Mouse (Mus musculus) hindbrain, embryonic 10.5 days (tissue): ENCODE data around the gene Cdkn2d. TPM values are rescaled to one million over a fixed set of nuclear protein-coding genes. Genes with fewer than 3 reads are reported as not detected.

Source experiments
- DNase-seq: peaks from one replicate; pipeline ENCODE4 v3.0.0-alpha.2; 2017; ENCODE audit warnings: low spot score
- H3K27ac ChIP-seq: fragments of 300-500 bp; sonication (generic); 2 replicates; pipeline ENCODE4 v1.5.1; 2016; ENCODE audit warnings: mild to moderate bottlenecking, moderate library complexity
- H3K27me3 ChIP-seq: fragments of 300-500 bp; sonication (generic); 2 replicates; pipeline ENCODE4 v1.6.1; 2016; ENCODE audit warnings: mild to moderate bottlenecking; ENCODE audit not compliant: poor library complexity, insufficient read depth, severe bottlenecking
- H3K36me3 ChIP-seq: fragments of 300-500 bp; sonication (generic); 2 replicates; pipeline ENCODE4 v1.6.1; 2016; ENCODE audit warnings: mild to moderate bottlenecking, moderate library complexity
- H3K4me1 ChIP-seq: fragments of 300-500 bp; sonication (generic); replicated peaks from 2 replicates; pipeline ENCODE4 v1.6.1; 2016; ENCODE audit warnings: mild to moderate bottlenecking
- H3K4me3 ChIP-seq: fragments of 300-500 bp; sonication (generic); 2 replicates; pipeline ENCODE4 v1.5.1; 2016; ENCODE audit warnings: mild to moderate bottlenecking, moderate library complexity
- H3K9me3 ChIP-seq: fragments of 300-500 bp; sonication (generic); 2 replicates; pipeline ENCODE4 v1.6.1; 2016; ENCODE audit warnings: mild to moderate bottlenecking, moderate library complexity
- WGBS: fragments of 180-500 bp; shearing (Covaris S2); methylation state at CpG from one replicate; pipeline ENCODE4 v1.1.7; 2016; 5-methylcytosine and 5-hydroxymethylcytosine counted together
- polyA plus RNA-seq: library from polyadenylated mRNA; unstranded; fragments of >200 nt; fragmentation: Nextera tagmentation; extraction: Ambion mirVana; gene quantifications from 2 replicates; pipeline ENCODE4 v1.2.1, GENCODE M21; 2016

The Cdkn2d gene
- 58.4 and 73.5 TPM in 2 replicates for polyA plus RNA-seq

DNA sequence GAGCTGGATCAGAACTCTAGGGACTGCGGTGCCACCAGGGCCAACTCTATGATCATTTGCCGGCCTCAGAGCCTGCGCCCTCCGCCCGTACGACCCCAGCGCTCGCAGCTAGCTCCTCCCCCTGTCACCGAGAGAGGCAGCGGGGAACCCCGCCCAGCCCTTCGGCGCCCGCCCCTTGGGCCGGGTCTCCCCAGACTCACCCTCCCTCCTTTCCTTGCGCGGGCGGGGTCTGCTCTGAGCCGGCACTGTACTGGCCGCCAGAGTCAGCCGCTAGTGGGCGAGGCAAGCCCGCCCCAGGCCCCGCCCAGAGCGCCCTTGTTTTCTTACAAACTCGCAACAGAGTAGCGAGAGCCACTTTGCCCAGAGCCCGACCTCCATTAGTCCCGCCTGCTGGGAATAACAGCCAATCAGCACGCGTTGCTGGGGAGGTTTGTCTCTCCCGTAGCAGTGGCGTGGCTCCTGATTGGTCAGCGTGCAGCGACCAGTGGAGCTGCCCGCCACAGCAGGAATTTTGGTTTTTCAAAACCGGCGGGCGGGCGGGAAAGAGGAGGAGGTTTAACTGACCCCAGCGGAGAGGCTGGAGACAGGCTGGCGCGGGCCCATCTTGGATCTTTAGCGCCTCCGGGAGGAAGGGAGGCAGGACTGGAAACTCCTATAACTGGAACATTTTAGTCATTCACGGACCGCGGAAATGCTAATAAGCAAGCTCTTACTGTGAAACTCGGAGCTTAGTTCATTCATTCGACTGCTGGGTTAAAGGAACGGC lies at the start of gene Cdkn2d:
Gene Cdkn2d (minus strand): TSS at position 386 of the 766 bp plus-strand sequence.
- H3K27ac ChIP-seq: peak within 1 kb of the TSS; percentile 91
- no peaks in the 10 kb centered on the region for H3K27me3 ChIP-seq
- H3K4me3 ChIP-seq: peak within 1 kb of the TSS; percentile 88
- no peaks in the 10 kb centered on the region for H3K9me3 ChIP-seq
- peaks cover 41% of the 10 kb centered on the region for H3K4me1 ChIP-seq
- DNase-seq: peak; percentile 100
- under 1% methylated on average over 51 of the region's 51 CpGs for WGBS
- 0 out of 2 replicates have a peak, but pooled peaks cover 7% of the 10 kb centered on the region for H3K36me3 ChIP-seq

DNA sequence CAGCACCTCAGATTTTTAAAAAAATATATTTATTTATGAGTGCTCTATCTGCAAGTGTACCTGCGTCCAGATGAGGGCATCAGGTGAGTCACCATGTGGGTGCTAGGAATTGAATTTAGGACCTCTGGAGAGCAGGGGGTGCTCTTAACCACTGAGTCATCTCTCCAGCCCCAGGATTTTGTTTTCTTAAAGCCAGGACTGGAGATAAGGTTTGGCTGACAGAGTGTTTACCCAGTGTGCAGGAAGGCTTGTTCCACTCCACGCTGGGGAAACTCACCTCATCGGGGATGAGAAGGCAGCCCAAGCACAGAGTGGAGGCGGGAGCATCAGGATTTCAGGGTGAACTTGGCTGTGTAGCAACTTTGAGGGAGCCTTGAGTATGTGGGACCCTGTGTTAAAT lies 49.2 kb upstream of the Cdkn2d start:
- H3K4me1 ChIP-seq: peaks cover 8% of the 10 kb centered on the region
- no peak for DNase-seq
- H3K4me3 ChIP-seq: no peak overlapping the region
- peaks cover 52% of the 10 kb centered on the region for H3K36me3 ChIP-seq
- H3K9me3 ChIP-seq: no peaks in the 10 kb centered on the region
- WGBS: 87% methylated on average over 4 of the region's 4 CpGs
- H3K27me3 ChIP-seq: peaks cover 2% of the 10 kb centered on the region; the same call in 1 of the 2 replicates
- H3K27ac ChIP-seq: no peak overlapping the region

- peak overlapping the region; percentile 64 for H3K27ac ChIP-seq
- WGBS: 16% methylated on average over 20 of the region's 20 CpGs
Measured at GRCm38 (mm10) chr9:21337652-21338051, 46.4 kb upstream of the Cdkn2d start.

DNA sequence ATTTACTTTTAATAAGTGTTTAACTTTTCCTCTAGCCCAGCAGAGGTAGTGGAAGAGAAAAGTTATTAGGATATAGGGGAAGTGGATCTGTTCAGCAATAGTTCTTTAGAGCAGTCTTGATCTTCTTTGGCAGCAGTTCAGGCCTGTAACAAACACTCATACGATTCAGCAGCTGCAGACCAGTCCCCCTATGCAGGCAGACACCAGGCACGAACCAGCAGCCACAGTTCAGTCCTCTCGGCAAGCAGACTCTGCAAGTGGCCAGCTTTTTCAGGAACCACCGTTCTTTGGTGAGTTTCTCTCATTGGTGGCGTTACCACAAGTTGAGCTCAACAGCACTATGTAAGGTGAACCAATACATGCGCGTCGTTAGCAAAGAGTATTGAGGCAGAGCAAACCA lies 45.3 kb upstream of the Cdkn2d start:
- peaks cover 26% of the 10 kb centered on the region for H3K4me1 ChIP-seq
- no peak overlapping the region for H3K27ac ChIP-seq
- peaks cover 17% of the 10 kb centered on the region for H3K36me3 ChIP-seq
- no peaks in the 10 kb centered on the region for H3K9me3 ChIP-seq
- no peak overlapping the region for H3K4me3 ChIP-seq
- 88% methylated on average over 8 of the region's 8 CpGs for WGBS
- DNase-seq: no peak
- H3K27me3 ChIP-seq: peaks cover 2% of the 10 kb centered on the region; the same call in 1 of the 2 replicates

More at GRCm38 (mm10) chr9:21337652-21338051, 46.4 kb upstream of the Cdkn2d start:
- Histone ChIP-seq H3K27me3 (peaks cover 2% of the 10 kb centered on the region; the same call in 1 of the 2 replicates), H3K36me3 (peaks cover 28% of the 10 kb centered on the region), H3K9me3 (no peaks in the 10 kb centered on the region), H3K4me3 (peak overlapping the region; percentile 32; the same call in 1 of the 2 replicates), H3K4me1 (peaks cover 16% of the 10 kb centered on the region)
- DNase-seq: no peak

- peaks cover 12% of the 10 kb centered on the region for H3K36me3 ChIP-seq
- peaks cover 28% of the 10 kb centered on the region for H3K4me1 ChIP-seq
- WGBS: 83% methylated on average over 4 of the region's 4 CpGs
- DNase-seq: no peak
- no peak overlapping the region for H3K4me3 ChIP-seq
- H3K9me3 ChIP-seq: no peaks in the 10 kb centered on the region
- no peak overlapping the region for H3K27ac ChIP-seq
- peaks cover 2% of the 10 kb centered on the region; the same call in 1 of the 2 replicates for H3K27me3 ChIP-seq
Measured at GRCm38 (mm10) chr9:21335391-21335790, 44.2 kb upstream of the Cdkn2d start.

DNA sequence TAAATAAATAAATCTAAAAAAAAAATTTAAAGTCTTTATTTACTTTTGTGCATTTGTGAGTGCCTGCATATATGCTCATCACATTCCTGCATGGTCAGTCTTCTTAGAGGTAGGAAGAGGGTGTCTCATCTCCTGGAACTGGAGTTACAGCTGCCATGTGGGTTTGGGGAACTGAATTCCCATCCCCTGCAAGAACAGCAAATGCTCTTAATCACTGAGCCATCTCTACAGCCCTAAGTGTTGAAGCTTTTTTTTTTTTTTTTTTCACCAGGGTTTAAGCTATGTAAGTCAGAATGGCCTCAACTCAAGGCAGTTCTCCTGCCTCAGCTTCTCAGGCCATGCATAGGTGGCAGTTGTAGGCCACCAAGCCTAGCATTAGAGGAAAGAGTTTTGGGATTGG lies 43.5 kb upstream of the Cdkn2d start:
- Histone ChIP-seq H3K9me3 (no peaks in the 10 kb centered on the region), H3K4me1 (peaks cover 30% of the 10 kb centered on the region), H3K4me3 (no peak overlapping the region), H3K27ac (no peak overlapping the region), H3K36me3 (peaks cover 8% of the 10 kb centered on the region), H3K27me3 (peaks cover 2% of the 10 kb centered on the region; the same call in 1 of the 2 replicates)
- DNase-seq: no peak

DNA sequence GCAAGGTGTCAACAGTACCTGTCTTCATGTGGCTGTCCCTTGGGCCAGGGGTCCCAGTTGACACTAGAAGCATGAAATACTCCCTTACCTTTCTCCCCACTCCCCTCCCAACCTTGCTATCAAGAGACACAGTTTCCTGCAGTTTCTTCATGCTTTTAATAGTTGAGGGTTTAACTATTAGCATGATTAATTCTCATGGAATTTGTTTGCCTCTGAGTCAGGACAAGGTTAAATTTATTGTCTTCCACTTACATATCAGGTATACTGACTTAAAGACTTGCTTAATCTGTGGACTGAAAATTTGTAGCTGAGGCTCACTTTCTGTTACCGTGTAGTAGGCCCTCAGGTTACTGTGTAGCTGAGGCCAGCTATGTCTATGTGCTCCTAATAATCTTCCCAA lies 42.3 kb upstream of the Cdkn2d start:
- Histone ChIP-seq H3K4me1 (peaks cover 31% of the 10 kb centered on the region), H3K36me3 (peaks cover 7% of the 10 kb centered on the region; the same call in 1 of the 2 replicates), H3K4me3 (no peak overlapping the region), H3K27ac (0 out of 2 replicates have a peak overlapping the region, but pooled peaks have one; percentile 50), H3K27me3 (peaks cover 2% of the 10 kb centered on the region; the same call in 1 of the 2 replicates), H3K9me3 (no peaks in the 10 kb centered on the region)
- DNase-seq: no peak
- WGBS: 95% methylated on average over 1 of the region's 1 CpGs

DNA sequence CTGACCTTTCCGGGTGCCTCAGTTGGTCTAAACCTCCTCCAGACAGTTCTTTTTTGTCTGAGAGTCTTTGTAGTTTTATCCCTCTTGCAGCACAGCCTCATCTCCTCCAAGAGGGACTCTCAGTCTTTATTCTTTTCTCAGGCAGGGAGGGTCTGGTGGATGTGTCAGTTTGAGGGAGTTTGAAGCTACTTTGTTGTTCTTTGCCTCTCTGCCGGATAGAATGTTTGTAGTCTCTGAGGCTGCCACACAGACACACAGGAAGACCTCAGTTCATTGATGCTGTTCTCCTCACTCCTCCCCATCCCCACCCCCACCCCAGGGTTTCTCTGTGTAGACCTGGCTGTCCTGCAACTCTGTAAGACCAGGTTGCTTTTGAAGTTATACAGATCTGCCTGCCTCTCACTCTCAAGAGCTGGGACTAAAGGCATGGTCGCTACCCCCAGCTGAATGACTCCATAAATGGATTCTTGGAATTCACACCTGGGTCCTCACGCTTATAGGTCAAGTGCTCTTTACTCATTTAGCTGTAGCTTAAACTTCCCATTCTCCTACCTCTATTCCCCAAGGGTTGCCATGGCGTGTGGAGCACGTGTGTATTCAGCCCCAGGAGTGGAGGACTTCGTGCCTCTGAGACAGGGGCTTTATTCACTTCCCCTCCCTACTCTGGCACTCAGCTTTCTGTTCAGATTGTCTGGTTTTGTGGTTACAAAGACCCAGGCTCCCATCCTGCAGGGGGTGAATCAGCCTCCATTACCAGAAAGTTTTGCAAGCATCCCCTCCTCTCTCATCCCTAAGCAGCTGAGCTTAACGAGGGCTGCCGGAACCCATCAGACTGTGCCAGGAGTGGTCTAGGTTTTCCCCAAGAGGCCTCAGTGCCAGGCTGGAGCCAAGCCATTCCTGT lies 41.2 kb upstream of the Cdkn2d start:
- H3K9me3 ChIP-seq: no peaks in the 10 kb centered on the region
- H3K4me3 ChIP-seq: no peak overlapping the region
- H3K27me3 ChIP-seq: peaks cover under 1% of the 10 kb centered on the region; the same call in 1 of the 2 replicates
- no peak for DNase-seq
- 37% methylated on average over 9 of the region's 9 CpGs for WGBS
- peaks cover 25% of the 10 kb centered on the region for H3K4me1 ChIP-seq
- H3K36me3 ChIP-seq: peaks cover 7% of the 10 kb centered on the region; the same call in 1 of the 2 replicates
- H3K27ac ChIP-seq: peak overlapping the region; percentile 50

DNA sequence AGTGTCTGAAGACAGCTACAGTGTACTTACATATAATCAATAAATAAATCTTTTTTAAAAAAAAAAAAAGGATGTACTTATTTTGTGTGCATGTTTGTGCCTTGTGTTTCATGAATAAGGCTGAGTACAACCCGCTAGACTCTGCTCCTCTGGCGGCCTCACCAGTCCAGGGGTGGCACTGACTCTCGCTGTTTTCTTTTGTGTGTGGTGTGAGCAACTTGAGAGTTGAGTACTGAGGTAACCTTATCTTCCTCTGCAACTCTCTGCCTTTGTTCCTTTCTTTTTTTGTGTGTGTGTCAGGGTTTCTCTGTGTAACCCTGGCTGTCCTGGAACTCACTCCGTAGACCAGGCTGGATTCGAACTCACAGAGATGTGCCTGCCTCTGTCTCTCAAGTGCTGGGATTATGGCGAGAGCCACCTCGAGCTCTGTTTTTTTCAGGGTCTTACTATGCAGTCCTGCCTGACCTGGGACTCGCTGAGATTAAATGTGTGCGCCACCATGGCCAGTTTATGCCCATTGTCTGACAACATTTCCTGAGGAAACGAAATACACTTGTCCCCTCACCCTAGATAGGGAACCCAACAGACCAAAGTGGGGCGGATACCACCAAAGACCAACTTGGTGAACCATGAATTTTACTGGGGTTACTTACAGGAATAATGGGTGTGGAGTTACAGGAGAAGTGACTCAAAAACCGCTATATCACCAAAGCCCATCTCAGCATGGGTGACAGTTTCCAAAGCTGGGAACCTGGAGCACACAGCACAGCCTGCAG lies 40.3 kb upstream of the Cdkn2d start:
- 87% methylated on average over 12 of the region's 12 CpGs for WGBS
- Histone ChIP-seq H3K4me3 (no peak overlapping the region), H3K27me3 (no peaks in the 10 kb centered on the region), H3K27ac (no peak overlapping the region), H3K36me3 (peaks cover 9% of the 10 kb centered on the region; the same call in 1 of the 2 replicates), H3K4me1 (peaks cover 23% of the 10 kb centered on the region), H3K9me3 (no peaks in the 10 kb centered on the region)
- no peak for DNase-seq

- no peak overlapping the region for H3K4me3 ChIP-seq
- peaks cover 19% of the 10 kb centered on the region; the same call in 1 of the 2 replicates for H3K36me3 ChIP-seq
- 91% methylated on average over 10 of the region's 10 CpGs for WGBS
Measured at GRCm38 (mm10) chr9:21329699-21330289, 38.6 kb upstream of the Cdkn2d start.

GRCm38 (mm10) chr9:21329041-21329440 lies 37.8 kb upstream of the Cdkn2d start:
- no peaks in the 10 kb centered on the region for H3K9me3 ChIP-seq
- H3K27me3 ChIP-seq: no peaks in the 10 kb centered on the region
- no peak overlapping the region for H3K4me3 ChIP-seq
- H3K27ac ChIP-seq: no peak overlapping the region
- H3K4me1 ChIP-seq: peaks cover 23% of the 10 kb centered on the region
- WGBS: 77% methylated on average over 3 of the region's 5 CpGs
- no peak for DNase-seq
- H3K36me3 ChIP-seq: peaks cover 24% of the 10 kb centered on the region; the same call in 1 of the 2 replicates

More at GRCm38 (mm10) chr9:21329699-21330289, 38.6 kb upstream of the Cdkn2d start:
- Histone ChIP-seq H3K4me1 (peaks cover 23% of the 10 kb centered on the region), H3K27me3 (no peaks in the 10 kb centered on the region), H3K27ac (no peak overlapping the region), H3K9me3 (no peaks in the 10 kb centered on the region)
- no peak for DNase-seq
